Mouse (Mus musculus) neural tube, embryonic 12.5 days (tissue): ENCODE results near the gene Pepd. TPM values are rescaled to one million over a fixed set of nuclear protein-coding genes. Genes with fewer than 3 reads are reported as not detected.

Experiments used
- ATAC-seq: fragments of 200-750 bp; cut with Nextera tagmentation; 2 replicates; pipeline ENCODE4 v1.8.0; 2017; ENCODE audit warnings: low read depth, mild to moderate bottlenecking, moderate TSS enrichment, moderate library complexity; ENCODE audit not compliant: low FRiP score
- H3K27ac ChIP-seq: fragments of 300-500 bp; sonication (generic); 2 replicates; pipeline ENCODE4 v1.5.1; 2016
- H3K27me3 ChIP-seq: fragments of 300-500 bp; sonication (generic); replicated peaks from 2 replicates; pipeline ENCODE4 v1.6.1; 2016; ENCODE audit warnings: mild to moderate bottlenecking
- H3K36me3 ChIP-seq: fragments of 300-500 bp; sonication (generic); 2 replicates; pipeline ENCODE4 v1.6.1; 2016; ENCODE audit warnings: mild to moderate bottlenecking
- H3K4me1 ChIP-seq: fragments of 300-500 bp; sonication (generic); 2 replicates; pipeline ENCODE4 v1.6.1; 2016
- H3K4me2 ChIP-seq: fragments of 300-500 bp; sonication (generic); replicated peaks from 2 replicates; pipeline ENCODE4 v1.6.1; 2016; ENCODE audit warnings: mild to moderate bottlenecking
- H3K4me3 ChIP-seq: fragments of 300-500 bp; sonication (generic); 2 replicates; pipeline ENCODE4 v1.5.1; 2016
- H3K9ac ChIP-seq: fragments of 300-500 bp; sonication (generic); 2 replicates; pipeline ENCODE4 v1.6.1; 2016; ENCODE audit warnings: mild to moderate bottlenecking
- H3K9me3 ChIP-seq: fragments of 300-500 bp; sonication (generic); 2 replicates; pipeline ENCODE4 v1.6.1; 2016; ENCODE audit warnings: mild to moderate bottlenecking
- WGBS: fragments of 180-500 bp; shearing (Covaris S2); methylation state at CpG from one replicate; pipeline ENCODE4 v1.1.7; 2016; 5-methylcytosine and 5-hydroxymethylcytosine counted together
- polyA plus RNA-seq: library from polyadenylated mRNA; unstranded; fragments of >200 nt; fragmentation: Nextera tagmentation; extraction: Ambion mirVana; gene quantifications from 2 replicates; pipeline ENCODE4 v1.2.1, GENCODE M21; 2016

The Pepd gene
- 60.5 and 67.1 TPM in 2 replicates for polyA plus RNA-seq

- Histone ChIP-seq H3K36me3 (no peaks in the 10 kb centered on the region), H3K4me1 (peaks cover 21% of the 10 kb centered on the region), H3K9ac (peak within 1 kb of the TSS; percentile 69), H3K4me3 (peak within 1 kb of the TSS; percentile 85), H3K9me3 (no peaks in the 10 kb centered on the region), H3K27ac (no peak within 1 kb of the TSS), H3K4me2 (peak within 1 kb of the TSS; percentile 94), H3K27me3 (no peaks in the 10 kb centered on the region)
- ATAC-seq, result peak; percentile 91
- WGBS, result 7% methylated on average over 44 of the region's 44 CpGs
Observed at GRCm38 (mm10) chr7:34911919-34912897, at the start of gene Pepd. TSS of gene Pepd (plus strand) at chr7:34912379.

GRCm38 (mm10) chr7:34867289-34867688 lies 44.9 kb upstream of the Pepd start:
- H3K27ac ChIP-seq, result no peak overlapping the region
- H3K36me3 ChIP-seq, result no peaks in the 10 kb centered on the region
- 64% methylated on average over 6 of the region's 6 CpGs for WGBS

GRCm38 (mm10) chr7:34869693-34870092 lies 42.5 kb upstream of the Pepd start:
- ATAC-seq, result peak; percentile 84
- Histone ChIP-seq H3K4me2 (peak overlapping the region; percentile 9; the same call in 1 of the 2 replicates), H3K27ac (no peak overlapping the region), H3K4me1 (peaks cover 4% of the 10 kb centered on the region), H3K27me3 (no peaks in the 10 kb centered on the region), H3K9me3 (no peaks in the 10 kb centered on the region), H3K36me3 (no peaks in the 10 kb centered on the region), H3K9ac (no peak overlapping the region), H3K4me3 (no peak overlapping the region)
- WGBS, result 60% methylated on average over 13 of the region's 13 CpGs

More at GRCm38 (mm10) chr7:34867289-34867688, 44.9 kb upstream of the Pepd start:
- Histone ChIP-seq H3K4me2 (no peak overlapping the region), H3K9ac (no peak overlapping the region), H3K4me1 (peaks cover 4% of the 10 kb centered on the region), H3K27me3 (no peaks in the 10 kb centered on the region), H3K4me3 (no peak overlapping the region), H3K9me3 (no peaks in the 10 kb centered on the region)
- no peak for ATAC-seq

GRCm38 (mm10) chr7:34876787-34877186 lies 35.4 kb upstream of the Pepd start:
- Histone ChIP-seq H3K4me1 (no peaks in the 10 kb centered on the region), H3K9me3 (no peaks in the 10 kb centered on the region), H3K27ac (no peak overlapping the region), H3K9ac (no peak overlapping the region), H3K4me2 (no peak overlapping the region), H3K27me3 (no peaks in the 10 kb centered on the region), H3K4me3 (no peak overlapping the region), H3K36me3 (no peaks in the 10 kb centered on the region)
- ATAC-seq, result no peak
- WGBS, result 64% methylated on average over 7 of the region's 7 CpGs

GRCm38 (mm10) chr7:34877820-34878219 lies 34.4 kb upstream of the Pepd start:
- 73% methylated on average over 7 of the region's 7 CpGs for WGBS
- H3K4me2 ChIP-seq, result no peak overlapping the region
- no peak overlapping the region for H3K9ac ChIP-seq
- ATAC-seq, result no peak
- no peak overlapping the region for H3K4me3 ChIP-seq
- H3K36me3 ChIP-seq, result no peaks in the 10 kb centered on the region
- H3K9me3 ChIP-seq, result no peaks in the 10 kb centered on the region
- H3K27me3 ChIP-seq, result no peaks in the 10 kb centered on the region
- no peak overlapping the region for H3K27ac ChIP-seq
- no peaks in the 10 kb centered on the region for H3K4me1 ChIP-seq

GRCm38 (mm10) chr7:34888441-34888840 lies 23.7 kb upstream of the Pepd start:
- Histone ChIP-seq H3K4me2 (no peak overlapping the region), H3K27me3 (no peaks in the 10 kb centered on the region), H3K9me3 (no peaks in the 10 kb centered on the region), H3K27ac (no peak overlapping the region), H3K4me3 (no peak overlapping the region), H3K4me1 (no peaks in the 10 kb centered on the region), H3K36me3 (no peaks in the 10 kb centered on the region), H3K9ac (no peak overlapping the region)
- ATAC-seq, result no peak
- 82% methylated on average over 6 of the region's 6 CpGs for WGBS

- Histone ChIP-seq H3K9ac (no peak overlapping the region), H3K4me1 (no peaks in the 10 kb centered on the region), H3K27me3 (no peaks in the 10 kb centered on the region), H3K36me3 (no peaks in the 10 kb centered on the region), H3K27ac (no peak overlapping the region), H3K4me3 (no peak overlapping the region), H3K9me3 (no peaks in the 10 kb centered on the region), H3K4me2 (no peak overlapping the region)
- 67% methylated on average over 12 of the region's 12 CpGs for WGBS
- no peak for ATAC-seq
Observed at GRCm38 (mm10) chr7:34888891-34889290, 23.3 kb upstream of the Pepd start.

GRCm38 (mm10) chr7:34892845-34893244 lies 19.3 kb upstream of the Pepd start:
- WGBS, result 97% methylated on average over 1 of the region's 1 CpGs
- no peaks in the 10 kb centered on the region for H3K9me3 ChIP-seq
- peaks cover 9% of the 10 kb centered on the region for H3K4me1 ChIP-seq
- H3K27me3 ChIP-seq, result no peaks in the 10 kb centered on the region
- no peak overlapping the region for H3K4me2 ChIP-seq
- no peak overlapping the region for H3K4me3 ChIP-seq
- no peaks in the 10 kb centered on the region for H3K36me3 ChIP-seq
- no peak overlapping the region for H3K27ac ChIP-seq
- H3K9ac ChIP-seq, result no peak overlapping the region
- ATAC-seq, result no peak

- Histone ChIP-seq H3K9ac (no peak overlapping the region), H3K36me3 (no peaks in the 10 kb centered on the region), H3K27ac (no peak overlapping the region), H3K27me3 (no peaks in the 10 kb centered on the region), H3K4me2 (no peak overlapping the region), H3K9me3 (no peaks in the 10 kb centered on the region), H3K4me3 (no peak overlapping the region), H3K4me1 (peaks cover 9% of the 10 kb centered on the region)
- WGBS, result 73% methylated on average over 4 of the region's 4 CpGs
- no peak for ATAC-seq
Observed at GRCm38 (mm10) chr7:34896461-34896860, 15.7 kb upstream of the Pepd start.

GRCm38 (mm10) chr7:34897058-34897457 lies 15.1 kb upstream of the Pepd start:
- ATAC-seq, result no peak
- no peaks in the 10 kb centered on the region for H3K36me3 ChIP-seq
- no peak overlapping the region for H3K4me3 ChIP-seq
- peaks cover 9% of the 10 kb centered on the region for H3K4me1 ChIP-seq
- WGBS, result 11% methylated on average over 1 of the region's 1 CpGs
- H3K27ac ChIP-seq, result no peak overlapping the region
- no peak overlapping the region for H3K4me2 ChIP-seq
- H3K9ac ChIP-seq, result no peak overlapping the region
- H3K27me3 ChIP-seq, result no peaks in the 10 kb centered on the region
- no peaks in the 10 kb centered on the region for H3K9me3 ChIP-seq

GRCm38 (mm10) chr7:34910096-34911066 lies 1.8 kb upstream of the Pepd start:
- H3K4me2 ChIP-seq, result peak overlapping the region; percentile 31; the same call in 1 of the 2 replicates
- no peak overlapping the region for H3K9ac ChIP-seq
- H3K27ac ChIP-seq, result no peak overlapping the region
- no peak overlapping the region for H3K4me3 ChIP-seq
- 0 out of 2 replicates have a peak, but pooled peaks have one; percentile 30 for ATAC-seq
- no peaks in the 10 kb centered on the region for H3K27me3 ChIP-seq
- no peaks in the 10 kb centered on the region for H3K36me3 ChIP-seq
- 29% methylated on average over 24 of the region's 24 CpGs for WGBS
- H3K9me3 ChIP-seq, result no peaks in the 10 kb centered on the region
- H3K4me1 ChIP-seq, result peaks cover 21% of the 10 kb centered on the region

GRCm38 (mm10) chr7:34913956-34914355 lies 1.8 kb downstream of the Pepd start:
- 89% methylated on average over 9 of the region's 9 CpGs for WGBS
- Histone ChIP-seq H3K4me1 (peaks cover 26% of the 10 kb centered on the region), H3K27ac (no peak overlapping the region), H3K27me3 (no peaks in the 10 kb centered on the region), H3K4me2 (no peak overlapping the region), H3K9me3 (no peaks in the 10 kb centered on the region), H3K4me3 (no peak overlapping the region), H3K36me3 (no peaks in the 10 kb centered on the region), H3K9ac (no peak overlapping the region)
- ATAC-seq, result no peak
